Mouse (Mus musculus) spleen, adult 2 months (tissue): ENCODE measurements around the gene B4galt5.

Experiments used
- CTCF ChIP-seq: fragments of 200-500 bp; IDR thresholded peaks from 2 replicates; pipeline ENCODE4 v1.5.1; 2011; ENCODE audit warnings: mild to moderate bottlenecking, inconsistent platforms; ENCODE audit not compliant: insufficient read depth, insufficient read length, insufficient replicate concordance; ENCODE audit errors: extremely low read depth
- POLR2A ChIP-seq: fragments of 200-500 bp; IDR thresholded peaks from 2 replicates; pipeline ENCODE4 v1.6.1; 2011; ENCODE audit warnings: low read depth, low read length, inconsistent platforms

DNA sequence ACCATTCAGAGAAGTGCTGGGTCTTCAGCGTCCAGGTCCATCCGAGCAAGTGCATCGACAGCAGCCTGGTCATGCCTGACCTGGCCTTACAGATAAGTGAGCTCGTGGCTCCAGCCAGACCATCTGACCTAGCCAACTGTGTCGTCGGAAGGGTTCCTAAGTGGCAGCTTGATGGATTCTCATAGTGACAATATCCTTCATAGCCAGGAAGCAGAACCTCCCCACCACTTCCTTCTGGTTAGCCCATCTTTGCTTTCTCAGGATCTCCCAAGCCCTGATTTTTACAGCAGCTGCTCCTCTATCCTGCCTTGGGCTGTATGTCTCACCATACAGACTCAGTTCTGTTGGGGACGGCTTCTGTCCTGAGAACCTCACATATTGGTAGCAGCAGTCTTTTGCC lies 45.4 kb upstream of the B4galt5 start:
- TF ChIP-seq CTCF (no peak), POLR2A (no peak)
